Mouse (Mus musculus) hindlimb bud, embryonic 11.5 days (tissue): ENCODE measurements at regions not wholly inside any gene's neighbourhood (a gene's known extent, or its start where the extent isn't known, plus 50 kb on each side); places are given as distances from the start of the nearest gene placed in this dataset.
A peak's percentile ranks its signal among the peaks of the same experiment; 100 is the strongest.

Experiments used
- DNase-seq: peaks from one replicate; pipeline ENCODE4 v3.0.0-alpha.2; 2012; ENCODE audit warnings: low read depth, low spot score; ENCODE audit errors: extremely low spot score

DNA sequence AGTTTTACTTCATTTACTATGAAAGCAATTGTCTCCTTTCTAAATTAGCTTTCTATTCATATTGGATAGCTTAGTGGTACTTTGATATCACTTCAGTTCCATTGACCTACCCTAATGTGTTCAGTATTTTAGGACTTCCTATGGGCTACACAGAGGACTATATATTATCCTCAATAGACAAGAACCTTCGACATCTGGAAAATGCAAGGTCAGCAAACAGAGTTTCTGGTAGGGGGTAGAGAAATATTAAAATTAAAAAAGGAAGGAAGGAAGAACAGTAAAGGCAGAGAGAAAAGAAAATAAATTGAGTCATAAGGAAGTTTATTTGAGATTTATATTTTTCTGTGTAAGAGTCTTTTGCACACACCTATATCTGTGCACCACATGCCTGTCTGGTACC is 107.4 kb upstream of the Insig1 start:
- no peak for DNase-seq

- peak; percentile 10 for DNase-seq
Measured at GRCm38 (mm10) chr5:27995186-27995585, 76.0 kb upstream of the Insig1 start.

DNA sequence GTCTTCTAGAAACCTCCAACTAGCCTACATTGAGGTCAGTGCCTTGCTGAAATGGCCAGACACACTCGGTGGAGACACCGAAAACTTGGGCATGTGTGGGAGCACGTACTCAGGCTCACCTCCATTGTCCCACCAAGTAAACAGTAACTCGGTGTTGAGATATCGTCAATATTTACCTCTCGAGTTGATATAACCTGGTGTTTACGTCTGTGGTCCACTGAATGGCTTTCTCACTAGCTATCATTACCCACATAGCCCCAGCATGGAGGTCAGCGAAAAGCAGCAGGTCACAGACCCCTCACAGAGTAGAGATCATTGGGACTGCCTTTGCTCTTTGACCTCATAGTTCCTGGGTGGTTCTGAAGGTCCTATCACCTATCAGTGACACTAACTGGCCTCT is 73.4 kb upstream of the Insig1 start:
- DNase-seq: no peak

DNA sequence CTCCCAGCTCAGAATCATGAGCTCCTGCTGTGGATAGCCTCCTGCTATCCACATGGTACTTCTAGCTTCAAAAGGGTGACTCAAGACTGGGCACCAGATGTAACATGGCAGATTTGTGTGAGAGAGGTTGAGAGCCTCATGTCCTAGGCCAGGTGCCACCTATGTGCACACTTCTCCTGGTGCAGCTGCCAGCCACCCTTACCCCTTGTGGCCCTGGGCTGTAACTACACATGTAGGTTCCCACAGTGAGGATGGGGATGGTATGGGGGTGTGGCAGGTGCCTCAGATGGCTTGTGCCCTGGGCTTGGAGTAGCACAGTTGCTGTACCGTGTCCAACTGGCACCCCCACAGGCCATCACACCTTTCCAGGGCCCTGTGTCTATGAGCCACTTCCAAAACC is 68.2 kb upstream of the Insig1 start:
- no peak for DNase-seq

DNA sequence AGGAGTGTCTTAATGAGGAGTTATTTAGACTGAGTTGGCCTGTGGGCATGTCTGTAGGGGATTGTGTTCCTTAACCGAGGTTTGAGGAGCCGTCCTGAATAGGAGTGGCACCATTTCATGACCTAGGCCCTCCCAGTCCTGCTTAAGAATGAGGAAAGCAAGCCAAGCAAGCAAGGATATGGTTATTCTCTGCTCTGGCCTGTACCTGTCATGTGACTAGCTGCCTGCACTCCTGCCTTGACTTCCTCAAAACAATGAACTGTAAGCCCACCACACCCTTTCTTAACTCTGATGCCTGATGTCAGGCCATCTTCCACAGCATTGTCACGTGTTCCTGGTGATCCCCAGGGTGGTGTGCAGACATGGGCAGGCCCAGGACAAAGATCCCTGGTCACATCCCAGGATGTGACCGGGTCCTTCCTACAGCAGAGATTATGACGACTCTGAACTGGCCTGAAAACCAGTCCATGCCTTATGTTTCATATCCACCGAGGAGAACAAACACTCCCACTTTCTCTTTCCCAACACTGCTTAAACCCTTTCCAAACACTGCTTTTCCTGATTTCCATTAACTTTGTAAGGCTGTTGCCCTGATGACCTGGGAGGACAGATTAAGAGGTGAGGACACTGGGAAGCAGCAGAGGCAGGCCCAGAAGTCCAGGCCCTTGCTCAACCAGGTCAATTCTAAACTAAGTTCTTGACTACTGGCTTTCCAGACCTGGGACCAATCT is 67.2 kb upstream of the Insig1 start:
- DNase-seq: no peak

GRCm38 (mm10) chr5:28004487-28004827 is 66.7 kb upstream of the Insig1 start:
- no peak for DNase-seq

DNA sequence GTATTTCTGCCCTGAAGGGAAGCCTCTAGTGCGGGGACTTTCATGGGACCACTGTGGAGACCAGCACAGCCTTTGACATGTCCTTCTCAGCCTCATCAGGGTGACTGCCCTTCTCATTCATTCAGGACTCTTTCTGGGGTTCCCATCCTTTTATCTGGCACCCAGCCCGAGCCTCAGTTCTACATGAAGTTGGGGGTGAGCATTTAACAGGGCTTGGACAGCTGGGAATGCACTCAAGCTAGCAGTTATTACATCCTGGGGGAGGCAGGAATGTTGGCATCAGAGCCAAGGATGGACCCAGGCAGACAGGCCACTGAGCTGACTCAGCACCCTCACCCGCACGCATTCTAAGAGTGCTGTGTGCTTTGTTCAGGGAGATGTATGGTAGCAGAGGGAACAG is 61.8 kb upstream of the Insig1 start:
- no peak for DNase-seq

DNA sequence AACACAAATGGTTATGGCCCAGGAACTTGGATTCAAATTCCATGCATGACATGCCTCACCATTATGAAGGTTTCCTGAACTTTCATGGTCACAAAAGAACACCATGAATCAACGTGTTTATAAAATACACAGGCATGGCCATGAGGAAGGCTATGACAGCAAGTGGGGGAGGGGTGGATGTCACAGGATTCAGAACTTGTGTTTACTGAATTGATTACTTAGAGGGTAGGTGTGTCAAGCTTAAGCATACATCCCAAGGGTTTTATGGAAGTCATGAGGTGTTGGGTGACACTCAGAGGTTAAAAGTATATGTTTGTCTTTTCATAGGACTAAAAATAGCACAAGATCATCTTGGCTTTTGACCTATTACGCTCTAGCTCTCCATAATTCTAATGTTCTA is 61.3 kb upstream of the Insig1 start:
- DNase-seq: no peak

DNA sequence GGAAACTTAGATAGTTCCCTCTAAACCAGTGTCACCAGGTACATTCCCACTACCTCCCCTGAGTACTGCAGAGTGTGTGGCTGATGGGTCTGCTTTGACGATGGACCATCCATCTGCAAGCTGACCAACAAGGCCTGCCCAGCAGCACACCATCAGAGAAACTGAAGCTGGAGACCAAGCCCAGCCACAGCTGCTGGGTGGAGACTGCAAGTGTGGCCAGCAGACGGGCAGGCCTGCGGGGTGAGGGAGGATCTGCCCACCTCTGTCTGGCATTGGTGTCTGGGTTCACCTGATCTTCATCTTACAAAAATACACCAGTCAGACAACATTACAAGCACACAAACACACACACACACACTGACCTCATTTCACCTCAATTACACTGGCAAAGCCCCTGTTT is 60.6 kb upstream of the Insig1 start:
- DNase-seq: no peak

- DNase-seq: no peak
Measured at GRCm38 (mm10) chr5:28012496-28012895, 58.7 kb upstream of the Insig1 start.

- DNase-seq: no peak
Measured at GRCm38 (mm10) chr5:28013619-28014273, 57.4 kb upstream of the Insig1 start.

- no peak for DNase-seq
Measured at GRCm38 (mm10) chr5:28019864-28020263, 51.3 kb upstream of the Insig1 start.
